Mouse (Mus musculus): ENCODE measurements around the gene Ehmt2. TPM values are rescaled to one million over a fixed set of nuclear protein-coding genes. Genes with fewer than 3 reads are reported as not detected.

Gene Ehmt2
- polyA plus RNA-seq, 1 experiment from 2014 or later, result 82.1 TPM

DNA sequence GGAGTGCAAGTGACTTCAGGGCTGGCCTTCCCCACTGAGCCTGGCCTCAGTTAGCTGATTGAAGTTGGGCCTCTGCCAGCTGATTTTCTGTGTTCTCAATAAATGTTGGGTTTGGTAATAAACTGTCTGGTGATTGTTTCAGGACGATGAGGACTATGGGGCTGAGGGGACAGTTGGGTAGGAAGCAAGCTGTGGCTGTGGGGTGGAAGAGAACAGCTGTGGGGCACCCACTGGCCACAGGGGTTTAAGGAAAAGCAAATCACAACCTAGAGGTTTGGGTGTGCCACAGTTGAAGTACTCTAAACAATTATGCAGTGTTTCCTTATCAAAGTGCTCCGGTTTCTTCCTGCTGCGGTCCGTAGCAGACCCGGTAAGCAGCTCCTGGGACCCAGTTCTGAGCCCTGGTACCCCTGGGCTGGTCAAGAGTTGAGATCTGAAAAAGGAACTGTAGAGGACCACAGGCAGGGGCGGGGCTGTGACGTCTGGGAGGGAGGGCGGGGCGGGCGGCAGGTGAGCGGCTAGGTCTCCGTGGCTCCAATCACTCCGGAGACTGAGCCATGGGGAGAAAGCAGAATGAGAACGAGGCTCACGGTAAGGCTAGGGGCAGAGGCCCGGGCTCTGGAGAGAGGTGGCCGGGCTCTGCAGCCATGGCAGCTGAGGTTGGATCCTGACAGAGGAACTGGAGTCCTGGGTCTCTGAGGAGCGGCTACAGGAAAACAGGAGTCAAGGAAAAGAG is 15.8 kb downstream of the Ehmt2 start, which contains the start of gene Slc44a4:
TSS of gene Slc44a4 (plus strand) at position 537 of the 736 bp plus-strand sequence.
- no peak within 1 kb of the TSS for H3K4me3 ChIP-seq (replicated peaks; ENCODE audit: low read length)
- no peak within 1 kb of the TSS for H3K9ac ChIP-seq
- no peaks in the 10 kb centered on the region for H3K4me1 ChIP-seq (replicated peaks; ENCODE audit: control insufficient read depth, insufficient read depth, low read length)
- H3K4me2 ChIP-seq (replicated peaks), result no peak within 1 kb of the TSS
- peaks cover 49% of the 10 kb centered on the region for H3K36me3 ChIP-seq (replicated peaks; ENCODE audit: control insufficient read depth, insufficient read depth)
- no peaks in the 10 kb centered on the region for H3K27me3 ChIP-seq (ENCODE audit: control insufficient read depth, insufficient read depth, low read length)
- 37% methylated on average over 18 of the region's 18 CpGs for WGBS
- no peak within 1 kb of the TSS for H3K27ac ChIP-seq
- DNase-seq (ENCODE audit: low spot score) (no peak), ATAC-seq (ENCODE audit: low FRiP score) (no peak)
- H3K9me3 ChIP-seq (ENCODE audit: control insufficient read depth, low read length), result no peaks in the 10 kb centered on the region

DNA sequence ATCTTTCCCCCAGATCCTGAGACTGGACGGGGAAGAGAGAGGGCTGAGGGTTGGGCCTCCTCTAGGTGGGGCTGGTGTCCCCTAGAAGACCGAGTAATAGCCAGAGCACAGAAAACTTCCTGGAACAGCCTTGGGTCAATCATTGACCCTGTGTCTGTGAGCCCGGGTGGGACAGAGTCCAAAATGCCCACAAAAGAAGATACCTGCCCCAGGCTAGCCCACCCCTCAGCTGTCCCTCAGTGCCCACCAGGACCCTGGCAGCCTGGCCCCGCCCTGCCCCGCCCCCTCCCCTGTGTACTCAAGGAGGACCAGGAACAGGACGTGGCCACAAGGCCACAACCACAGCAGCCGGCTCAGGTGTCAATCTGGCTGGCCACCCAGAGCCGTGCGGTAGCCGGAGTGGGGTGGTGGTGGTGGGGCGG is 17.2 kb downstream of the Ehmt2 start:
- ATAC-seq (ENCODE audit: low FRiP score), result 0 out of 2 replicates have a peak, but pooled peaks have one; percentile 25
- no peak overlapping the region for H3K4me3 ChIP-seq (replicated peaks; ENCODE audit: low read length)
- no peaks in the 10 kb centered on the region for H3K9me3 ChIP-seq (ENCODE audit: control insufficient read depth, low read length)
- no peak overlapping the region for H3K9ac ChIP-seq
- DNase-seq (ENCODE audit: low spot score), result no peak
- no peaks in the 10 kb centered on the region for H3K27me3 ChIP-seq (ENCODE audit: control insufficient read depth, insufficient read depth, low read length)
- no peak overlapping the region for H3K4me2 ChIP-seq (replicated peaks)
- H3K27ac ChIP-seq, result no peak overlapping the region
- WGBS, result 31% methylated on average over 11 of the region's 11 CpGs
- H3K36me3 ChIP-seq (replicated peaks; ENCODE audit: control insufficient read depth, insufficient read depth), result peaks cover 36% of the 10 kb centered on the region
- no peaks in the 10 kb centered on the region for H3K4me1 ChIP-seq (replicated peaks; ENCODE audit: control insufficient read depth, insufficient read depth, low read length)

DNA sequence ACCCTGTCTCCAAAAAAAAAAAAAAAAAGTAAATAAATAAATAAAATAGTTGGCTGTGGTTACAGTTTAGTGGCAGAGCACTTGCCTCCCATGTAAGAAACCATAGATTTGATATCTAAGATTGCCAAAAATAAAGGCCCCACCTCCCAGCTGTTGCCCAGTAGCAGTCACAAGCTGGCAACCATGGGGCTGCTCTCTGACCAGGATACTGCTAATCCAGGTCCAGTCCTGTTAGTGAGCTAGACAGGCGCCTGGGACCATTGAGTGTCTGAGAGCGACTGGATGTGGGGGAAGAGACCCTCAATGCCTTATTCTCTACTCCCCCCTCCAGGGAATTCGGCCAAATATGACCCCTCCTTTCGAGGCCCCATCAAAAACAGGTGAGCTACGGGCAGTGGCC is 18.0 kb downstream of the Ehmt2 start:
- H3K27ac ChIP-seq, result no peak overlapping the region
- no peak overlapping the region for H3K4me3 ChIP-seq (replicated peaks; ENCODE audit: low read length)

DNA sequence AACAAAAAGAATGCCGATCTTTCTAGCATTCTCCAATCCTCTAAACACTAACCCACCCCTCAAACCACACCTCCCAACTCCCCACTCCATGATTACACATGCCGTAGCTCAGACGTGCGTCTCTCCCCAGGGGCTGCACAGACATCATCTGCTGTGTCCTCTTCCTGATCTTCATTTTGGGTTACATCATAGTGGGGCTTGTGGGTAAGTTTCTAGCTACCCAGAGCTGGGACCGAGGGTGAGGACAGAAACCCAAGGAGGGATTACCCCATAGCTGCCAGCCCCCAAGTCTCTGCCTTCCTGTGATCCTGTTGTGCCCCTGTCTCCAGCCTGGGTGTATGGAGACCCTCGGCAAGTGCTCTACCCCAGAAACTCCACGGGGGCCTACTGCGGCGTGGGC is 18.9 kb downstream of the Ehmt2 start:
- Histone ChIP-seq H3K9me3 (ENCODE audit: control insufficient read depth, low read length) (no peaks in the 10 kb centered on the region), H3K4me2 (replicated peaks) (no peak overlapping the region), H3K4me3 (replicated peaks; ENCODE audit: low read length) (no peak overlapping the region), H3K27me3 (ENCODE audit: control insufficient read depth, insufficient read depth, low read length) (no peaks in the 10 kb centered on the region), H3K27ac (no peak overlapping the region), H3K9ac (no peak overlapping the region), H3K4me1 (replicated peaks; ENCODE audit: control insufficient read depth, insufficient read depth, low read length) (no peaks in the 10 kb centered on the region), H3K36me3 (replicated peaks; ENCODE audit: control insufficient read depth, insufficient read depth) (peaks cover 18% of the 10 kb centered on the region)
- DNase-seq (ENCODE audit: low spot score) (no peak), ATAC-seq (ENCODE audit: low FRiP score) (no peak)
- 79% methylated on average over 9 of the region's 9 CpGs for WGBS

More for the DNA sequence above, 18.0 kb downstream of the Ehmt2 start:
- DNase-seq (ENCODE audit: low spot score), result no peak
- Histone ChIP-seq H3K36me3 (replicated peaks; ENCODE audit: control insufficient read depth, insufficient read depth) (peaks cover 27% of the 10 kb centered on the region), H3K4me1 (replicated peaks; ENCODE audit: control insufficient read depth, insufficient read depth, low read length) (no peaks in the 10 kb centered on the region), H3K27me3 (ENCODE audit: control insufficient read depth, insufficient read depth, low read length) (no peaks in the 10 kb centered on the region), H3K4me2 (replicated peaks) (no peak overlapping the region), H3K9me3 (ENCODE audit: control insufficient read depth, low read length) (no peaks in the 10 kb centered on the region), H3K9ac (no peak overlapping the region)
- ATAC-seq (ENCODE audit: low FRiP score), result no peak
- 88% methylated on average over 5 of the region's 5 CpGs for WGBS

DNA sequence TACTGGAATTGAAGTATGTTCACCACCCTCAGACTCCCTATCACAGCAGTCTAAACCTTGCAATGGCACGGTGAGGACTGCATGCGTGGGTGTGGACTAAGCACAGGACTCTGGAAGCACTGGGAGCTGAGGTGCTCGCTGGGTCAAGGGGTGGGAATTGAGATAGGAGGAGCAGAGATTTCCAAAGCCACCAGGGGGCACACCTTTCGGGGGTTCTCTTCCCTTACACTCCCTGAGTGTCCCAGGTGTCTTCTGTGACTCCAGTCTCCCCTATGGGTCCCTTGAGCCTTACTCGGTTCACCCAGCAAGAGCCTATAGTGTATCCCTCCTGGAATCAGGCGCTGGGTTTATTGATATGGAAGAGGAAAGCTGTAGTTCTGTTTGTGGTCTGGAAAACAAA is 24.7 kb downstream of the Ehmt2 start:
- Histone ChIP-seq H3K9ac (no peak overlapping the region), H3K4me3 (replicated peaks; ENCODE audit: low read length) (no peak overlapping the region), H3K9me3 (ENCODE audit: control insufficient read depth, low read length) (no peaks in the 10 kb centered on the region), H3K27ac (no peak overlapping the region), H3K4me1 (replicated peaks; ENCODE audit: control insufficient read depth, insufficient read depth, low read length) (no peaks in the 10 kb centered on the region), H3K36me3 (replicated peaks; ENCODE audit: control insufficient read depth, insufficient read depth) (no peaks in the 10 kb centered on the region), H3K4me2 (replicated peaks) (no peak overlapping the region), H3K27me3 (ENCODE audit: control insufficient read depth, insufficient read depth, low read length) (no peaks in the 10 kb centered on the region)
- WGBS, result 44% methylated on average over 6 of the region's 6 CpGs
- ATAC-seq (ENCODE audit: low FRiP score) (no peak), DNase-seq (ENCODE audit: low spot score) (no peak)

DNA sequence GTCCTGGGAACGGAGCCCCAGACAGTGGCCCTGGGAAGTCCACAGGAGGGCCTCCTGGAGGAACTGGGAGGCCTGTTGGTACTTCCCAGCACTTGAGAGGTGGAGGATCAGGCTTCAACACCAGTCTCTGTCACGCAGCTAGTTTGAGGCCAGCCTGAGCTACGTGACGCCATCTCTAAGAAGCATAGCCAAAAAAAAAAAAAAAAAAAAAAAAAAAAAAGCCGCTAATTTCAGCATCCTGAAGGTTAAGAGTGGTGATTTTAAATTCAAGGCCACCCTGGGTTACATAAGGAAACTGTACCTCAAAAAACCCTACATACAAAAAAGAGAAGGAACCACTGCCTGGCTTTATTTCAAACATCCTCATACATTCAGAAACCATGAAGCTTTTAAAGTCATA is 26.0 kb downstream of the Ehmt2 start:
- WGBS, result 74% methylated on average over 5 of the region's 5 CpGs
- Histone ChIP-seq H3K9me3 (ENCODE audit: control insufficient read depth, low read length) (no peaks in the 10 kb centered on the region), H3K27me3 (ENCODE audit: control insufficient read depth, insufficient read depth, low read length) (no peaks in the 10 kb centered on the region), H3K36me3 (replicated peaks; ENCODE audit: control insufficient read depth, insufficient read depth) (no peaks in the 10 kb centered on the region), H3K27ac (no peak overlapping the region), H3K4me2 (replicated peaks) (no peak overlapping the region), H3K9ac (no peak overlapping the region), H3K4me1 (replicated peaks; ENCODE audit: control insufficient read depth, insufficient read depth, low read length) (no peaks in the 10 kb centered on the region), H3K4me3 (replicated peaks; ENCODE audit: low read length) (no peak overlapping the region)
- ATAC-seq (ENCODE audit: low FRiP score), result no peak
- DNase-seq (ENCODE audit: low spot score), result no peak

DNA sequence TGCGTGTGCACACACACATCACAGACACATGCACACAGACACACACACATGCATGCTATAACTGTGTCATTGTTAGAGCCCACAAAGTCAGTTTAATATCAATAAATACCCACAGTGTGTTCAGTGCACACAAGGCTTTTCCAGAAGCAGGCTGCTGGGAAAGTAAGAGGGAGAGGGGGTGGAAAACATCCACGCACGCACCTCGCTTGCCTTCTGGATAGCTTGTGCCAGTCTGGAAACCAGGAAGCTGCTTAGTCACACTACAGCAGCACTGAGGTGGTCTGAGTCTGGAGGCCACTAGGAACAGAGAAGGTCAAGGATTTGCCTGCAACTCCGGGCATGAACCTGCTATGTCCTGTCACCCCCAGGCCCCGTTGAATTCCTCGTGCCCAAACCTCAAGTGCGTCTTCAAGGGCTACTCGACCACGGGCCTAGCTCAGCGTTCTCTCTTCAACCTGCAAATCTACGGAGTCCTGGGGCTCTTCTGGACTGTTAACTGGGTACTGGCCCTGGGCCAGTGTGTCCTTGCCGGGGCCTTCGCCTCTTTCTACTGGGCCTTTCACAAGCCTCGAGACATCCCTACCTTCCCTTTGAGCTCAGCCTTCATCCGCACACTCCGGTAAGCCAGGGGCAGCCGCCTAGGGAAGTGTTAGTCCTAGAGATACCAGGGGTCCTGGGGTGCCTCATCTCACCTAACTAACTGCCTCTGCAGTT is 29.2 kb downstream of the Ehmt2 start:
- no peak for ATAC-seq (ENCODE audit: low FRiP score)
- Histone ChIP-seq H3K4me3 (replicated peaks; ENCODE audit: low read length) (no peak overlapping the region), H3K9me3 (ENCODE audit: control insufficient read depth, low read length) (no peaks in the 10 kb centered on the region), H3K4me1 (replicated peaks; ENCODE audit: control insufficient read depth, insufficient read depth, low read length) (peaks cover 6% of the 10 kb centered on the region), H3K36me3 (replicated peaks; ENCODE audit: control insufficient read depth, insufficient read depth) (no peaks in the 10 kb centered on the region), H3K27ac (no peak overlapping the region), H3K4me2 (replicated peaks) (no peak overlapping the region), H3K27me3 (ENCODE audit: control insufficient read depth, insufficient read depth, low read length) (no peaks in the 10 kb centered on the region), H3K9ac (no peak overlapping the region)
- WGBS, result 89% methylated on average over 18 of the region's 18 CpGs
- no peak for DNase-seq (ENCODE audit: low spot score)

DNA sequence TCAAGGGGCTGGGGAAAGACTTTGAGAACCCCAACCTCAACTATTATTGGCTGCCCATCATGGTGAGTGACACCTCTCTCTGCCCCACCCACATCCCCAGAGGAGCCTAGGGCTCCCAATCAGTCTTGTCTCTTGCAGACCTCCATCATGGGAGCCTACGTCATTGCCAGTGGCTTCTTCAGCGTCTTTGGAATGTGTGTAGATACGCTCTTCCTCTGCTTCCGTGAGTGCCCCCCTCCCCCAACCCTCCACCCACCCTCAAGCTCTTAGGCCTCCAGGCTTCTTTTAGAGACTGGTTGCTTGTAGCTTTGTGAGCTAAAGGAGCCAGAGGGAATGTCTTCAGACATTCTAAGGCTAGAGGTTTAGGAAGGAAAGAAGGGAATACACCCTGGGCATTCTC is 30.6 kb downstream of the Ehmt2 start:
- ATAC-seq (ENCODE audit: low FRiP score), result no peak
- Histone ChIP-seq H3K4me2 (replicated peaks) (no peak overlapping the region), H3K4me1 (replicated peaks; ENCODE audit: control insufficient read depth, insufficient read depth, low read length) (peaks cover 7% of the 10 kb centered on the region), H3K9me3 (ENCODE audit: control insufficient read depth, low read length) (no peaks in the 10 kb centered on the region), H3K4me3 (replicated peaks; ENCODE audit: low read length) (no peak overlapping the region), H3K9ac (no peak overlapping the region), H3K36me3 (replicated peaks; ENCODE audit: control insufficient read depth, insufficient read depth) (peaks cover 11% of the 10 kb centered on the region), H3K27ac (no peak overlapping the region), H3K27me3 (ENCODE audit: control insufficient read depth, insufficient read depth, low read length) (no peaks in the 10 kb centered on the region)
- DNase-seq (ENCODE audit: low spot score), result no peak
- 77% methylated on average over 4 of the region's 4 CpGs for WGBS

DNA sequence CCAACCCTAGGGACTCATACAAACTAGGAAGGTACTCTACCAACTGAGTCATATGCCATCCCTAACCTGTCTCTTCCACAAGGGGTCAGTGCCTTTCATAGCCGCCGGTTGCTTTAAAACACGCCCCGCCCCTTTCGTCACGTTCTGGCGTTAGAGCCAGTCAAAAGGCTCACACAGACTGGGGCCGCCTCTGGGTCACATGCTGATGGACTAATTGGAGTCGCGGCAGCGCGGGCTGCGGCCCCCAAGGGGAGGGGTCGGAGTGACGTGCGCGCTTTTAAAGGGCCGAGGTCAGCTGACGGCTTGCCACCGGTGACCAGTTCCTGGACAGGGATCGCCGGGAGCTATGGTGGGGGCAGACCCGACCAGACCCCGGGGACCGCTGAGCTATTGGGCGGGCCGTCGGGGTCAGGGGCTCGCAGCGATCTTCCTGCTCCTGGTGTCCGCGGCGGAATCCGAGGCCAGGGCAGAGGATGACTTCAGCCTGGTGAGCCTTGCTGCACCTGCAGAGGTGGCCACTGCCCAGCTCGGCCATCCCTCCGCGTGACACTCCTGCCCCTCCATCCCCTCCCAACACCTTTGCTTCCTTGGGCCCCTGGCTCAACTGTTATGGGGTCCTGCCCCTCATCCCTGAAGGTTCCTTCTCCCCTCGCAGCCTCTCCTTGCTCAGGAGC is 32.9 kb downstream of the Ehmt2 start, which contains the start of gene Neu1:
TSS of gene Neu1 (plus strand) at position 193 of the 674 bp plus-strand sequence.
- Histone ChIP-seq H3K4me2 (replicated peaks) (peak within 1 kb of the TSS; percentile 74), H3K9ac (peak within 1 kb of the TSS; percentile 73), H3K27ac (peak within 1 kb of the TSS; percentile 51; the same call in 1 of the 2 replicates), H3K27me3 (ENCODE audit: control insufficient read depth, insufficient read depth, low read length) (no peaks in the 10 kb centered on the region), H3K9me3 (ENCODE audit: control insufficient read depth, low read length) (no peaks in the 10 kb centered on the region), H3K4me1 (replicated peaks; ENCODE audit: control insufficient read depth, insufficient read depth, low read length) (peaks cover 7% of the 10 kb centered on the region), H3K4me3 (replicated peaks; ENCODE audit: low read length) (peak within 1 kb of the TSS; percentile 60), H3K36me3 (replicated peaks; ENCODE audit: control insufficient read depth, insufficient read depth) (peaks cover 30% of the 10 kb centered on the region)
- under 1% methylated on average over 37 of the region's 38 CpGs for WGBS
- ATAC-seq (ENCODE audit: low FRiP score) (peak; percentile 97), DNase-seq (ENCODE audit: low spot score) (peak; percentile 98)
